Mouse (Mus musculus): ENCODE results near the gene Mfsd6l. TPM values are rescaled to one million over a fixed set of nuclear protein-coding genes. Genes with fewer than 3 reads are reported as not detected.

Gene Mfsd6l
- total and polyA plus RNA-seq, 3 experiments, result 0.04 TPM; not detected in 2

Other genes with a start within 250 kb of the Mfsd6l start
- gene Ntn1, start 155.4 kb upstream of the Mfsd6l start, total RNA-seq (2012; rRNA removed), result 0.03 TPM in 1 of 2 replicates, not detected in the other
- not detected for gene Ntn1, start 155.4 kb upstream of the Mfsd6l start, polyA plus RNA-seq (2012; ENCODE audit: insufficient read depth in 1 of 2, insufficient read length in 2 of 2, low read depth in 1 of 2, low replicate concordance in 2 of 2, missing spikeins in 1 of 2)
- gene Pik3r5, start 124.1 kb upstream of the Mfsd6l start, total RNA-seq (2012; rRNA removed), result 3.1 and 3.2 TPM in 2 replicates
- gene Pik3r5, start 124.1 kb upstream of the Mfsd6l start, polyA plus RNA-seq (2012; ENCODE audit: insufficient read depth in 1 of 2, insufficient read length in 2 of 2, low read depth in 1 of 2, low replicate concordance in 2 of 2, missing spikeins in 1 of 2), result 1 to 10 TPM in 1 of 2 experiments, not detected in 1; 5.7 TPM
- 0.36 and 0.42 TPM in 2 replicates for gene Pik3r6, start 53.2 kb upstream of the Mfsd6l start, total RNA-seq (2012; rRNA removed)
- 1 to 10 TPM in 1 of 2 experiments, not detected in 1; 1.5 TPM for gene Pik3r6, start 53.2 kb upstream of the Mfsd6l start, polyA plus RNA-seq (2012; ENCODE audit: insufficient read depth in 1 of 2, insufficient read length in 2 of 2, low read depth in 1 of 2, low replicate concordance in 2 of 2, missing spikeins in 1 of 2)
- not detected in 2 replicates for gene Ccdc42, start 30.8 kb downstream of the Mfsd6l start, total RNA-seq (2012; rRNA removed)
- not detected for gene Ccdc42, start 30.8 kb downstream of the Mfsd6l start, polyA plus RNA-seq (2012; ENCODE audit: insufficient read depth in 1 of 2, insufficient read length in 2 of 2, low read depth in 1 of 2, low replicate concordance in 2 of 2, missing spikeins in 1 of 2)
- 127 and 138 TPM in 2 replicates for gene Myh10, start 135.4 kb downstream of the Mfsd6l start, total RNA-seq (2012; rRNA removed)
- 100 to 1,000 TPM in 1 of 2 experiments, 10 to 100 TPM in 1; 99.3 to 187 TPM for gene Myh10, start 135.4 kb downstream of the Mfsd6l start, polyA plus RNA-seq (2012; ENCODE audit: insufficient read depth in 1 of 2, insufficient read length in 2 of 2, low read depth in 1 of 2, low replicate concordance in 2 of 2, missing spikeins in 1 of 2)

Measured in MEL (cell line).